Mouse (Mus musculus): ENCODE results near the gene Odc1. TPM values are rescaled to one million over a fixed set of nuclear protein-coding genes. Genes with fewer than 3 reads are reported as not detected.
A peak's percentile ranks its signal among the peaks of the same experiment; 100 is the strongest.
"Not testable (repeated sequence)": the region's sequence is repeated elsewhere in the genome, so short reads cannot be mapped to it uniquely, and the experiment has no call there.

Odc1 gene
- 10 to 100 TPM; 69.0 to 75.1 TPM for total RNA-seq (2021)
- long read RNA-seq, transcript Odc1-201 (12 exons, 2,208 nt) = major isoform, 38 of 47 reads
- long read RNA-seq, partial matches to known transcripts = 3 of 47 reads
- long read RNA-seq, other reads (novel, unspliced or antisense) = 6 of 47 reads

DNA sequence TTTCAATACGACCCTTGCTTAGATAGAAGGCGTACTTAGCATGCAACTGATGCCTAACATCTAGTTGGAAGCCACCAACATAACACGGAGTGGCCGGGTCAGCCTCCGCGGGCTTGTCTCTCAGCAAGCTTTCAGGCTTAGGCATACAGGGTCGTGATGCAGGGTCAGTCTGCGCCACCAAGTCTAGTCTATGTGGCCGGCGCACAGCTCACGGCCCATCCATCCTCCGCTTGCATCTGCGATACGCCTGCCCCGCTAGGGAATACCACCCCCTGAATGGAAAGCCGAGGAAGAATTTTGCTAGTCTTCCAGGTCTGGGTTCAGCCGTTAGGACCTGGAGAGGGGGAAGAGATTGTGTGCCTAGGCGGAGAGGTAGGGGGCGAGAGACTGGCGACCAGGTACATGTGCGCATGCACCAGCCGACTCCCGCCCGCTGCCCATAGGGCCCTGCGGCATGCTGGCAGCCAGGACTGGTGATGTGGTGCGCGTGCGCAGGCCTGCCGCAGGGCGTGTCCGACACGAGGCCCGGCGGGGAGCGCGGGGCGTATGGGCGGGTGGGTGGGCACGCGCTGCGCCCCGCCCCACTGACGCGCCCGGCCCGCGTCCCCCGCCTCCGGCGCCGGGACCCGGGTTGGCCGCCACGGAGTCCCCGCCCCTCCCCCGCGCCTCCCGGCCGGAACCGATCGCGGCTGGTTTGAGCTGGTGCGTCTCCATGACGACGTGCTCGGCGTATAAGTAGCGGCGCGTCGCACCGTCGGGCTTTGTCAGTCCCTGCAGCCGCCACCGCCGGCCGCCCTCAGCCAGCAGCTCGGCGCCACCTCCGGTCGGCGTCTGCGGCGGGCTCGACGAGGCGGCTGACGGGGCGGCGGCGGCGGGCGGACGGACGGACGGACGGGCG, at the start of gene Odc1:
Odc1 (plus strand) TSS at position 586 of the 898 bp plus-strand sequence.
- DNase-seq (ENCODE audit: low spot score in 2 of 2) = peak; percentile 96 to 97

DNA sequence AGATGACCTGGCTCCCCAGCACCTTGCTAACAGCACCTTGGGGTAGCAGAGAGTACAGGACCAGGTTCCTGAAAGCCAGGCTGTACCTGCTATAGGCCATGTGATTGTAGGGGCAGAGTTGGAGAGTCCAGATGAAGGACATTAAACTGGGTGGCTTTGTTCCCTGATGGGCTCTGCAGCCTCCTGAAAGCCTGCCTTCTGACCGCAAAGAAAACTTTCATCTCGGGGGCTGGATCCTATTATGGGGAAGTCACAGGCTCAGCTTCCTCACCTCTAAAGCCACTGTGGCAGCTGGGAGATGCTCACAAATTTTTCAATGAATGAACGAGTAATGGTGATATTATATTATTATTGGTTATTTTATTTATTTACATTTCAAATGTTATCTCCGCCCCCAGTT, 49.8 kb upstream of the Odc1 start:
- no peak for DNase-seq (ENCODE audit: low spot score in 2 of 2)

DNA sequence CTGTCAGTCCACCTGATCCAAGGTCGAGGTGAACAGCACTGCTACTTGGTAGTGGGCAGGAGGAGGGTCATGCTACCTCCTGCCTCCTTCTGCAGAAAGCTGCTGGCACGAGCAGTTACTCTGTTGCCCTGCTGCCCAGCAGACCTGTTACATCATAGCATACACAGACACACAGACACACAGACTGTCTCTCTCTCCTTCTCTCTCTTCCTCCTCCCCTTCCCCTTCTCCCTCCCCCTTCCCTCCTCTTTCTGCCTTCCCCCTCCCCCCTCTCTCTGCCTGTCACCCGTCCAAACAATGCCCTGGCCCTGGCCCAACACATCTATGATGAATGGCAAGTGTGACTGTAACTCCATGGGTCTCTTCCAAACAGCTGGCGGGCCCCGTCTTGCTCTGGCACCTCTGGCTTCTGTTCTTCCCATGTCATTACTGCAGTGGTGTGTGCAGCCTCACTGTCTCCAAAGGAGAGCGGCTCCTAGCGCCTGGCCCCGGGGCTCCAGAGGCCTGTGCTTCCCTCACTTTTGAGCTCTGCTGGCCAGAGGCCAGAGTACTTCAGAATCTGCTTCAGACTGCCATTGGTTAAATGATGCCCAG, 48.6 kb upstream of the Odc1 start:
- no peak for DNase-seq (ENCODE audit: low spot score in 2 of 2)

DNA sequence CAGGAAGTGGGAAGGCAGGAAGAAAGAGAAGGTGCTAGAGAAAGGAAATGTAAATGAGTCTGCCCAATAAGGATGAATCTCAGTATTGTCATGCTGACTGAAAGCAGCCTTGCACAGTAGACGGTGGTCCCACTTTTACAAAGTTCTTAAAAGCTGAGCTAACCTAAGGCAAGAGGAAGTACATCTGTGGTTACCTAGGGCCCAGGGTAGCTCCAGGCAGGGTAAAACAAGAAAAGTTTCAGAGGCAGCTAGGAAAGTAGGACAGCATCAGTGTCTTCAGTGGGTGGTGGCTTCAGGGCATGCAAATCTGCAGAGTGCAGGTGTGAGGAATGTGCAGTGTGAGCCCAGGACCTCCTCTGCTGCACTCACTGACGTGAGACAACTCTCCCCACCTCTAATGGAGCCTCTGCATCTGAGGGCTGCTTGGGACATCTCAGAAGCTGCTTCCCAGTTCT, 38.9 kb upstream of the Odc1 start:
- DNase-seq (ENCODE audit: low spot score in 2 of 2) = no peak

- no peak for DNase-seq (ENCODE audit: low spot score in 2 of 2)
Measured at GRCm38 (mm10) chr12:17506117-17506993, 38.2 kb upstream of the Odc1 start.

DNA sequence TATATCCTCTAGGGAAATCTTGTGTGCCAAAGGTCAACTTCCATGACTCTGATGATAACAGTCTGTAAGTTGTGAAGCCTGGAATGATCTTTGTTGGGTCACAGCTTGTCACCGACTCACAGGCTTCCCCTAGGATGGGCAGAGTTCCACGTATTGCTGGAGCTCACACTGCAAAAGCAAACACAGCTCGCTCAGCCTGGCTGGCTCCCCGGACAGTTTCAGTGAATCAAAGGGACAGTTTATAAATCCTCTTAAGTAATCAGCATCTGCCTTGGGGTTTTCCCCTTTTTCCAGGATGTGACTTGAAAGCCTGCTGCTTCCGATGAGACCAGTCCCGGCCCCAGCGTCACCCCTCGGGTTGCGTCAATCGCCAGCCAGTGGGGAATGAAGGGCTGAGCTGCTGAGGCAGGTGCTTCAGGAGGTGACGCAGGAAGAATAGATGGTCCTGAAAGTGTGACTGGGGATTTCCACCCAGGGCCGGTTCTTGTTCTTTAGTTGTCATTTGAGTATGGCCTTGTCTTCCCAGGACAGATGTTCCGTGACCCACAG, 37.5 kb upstream of the Odc1 start:
- no peak for DNase-seq (ENCODE audit: low spot score in 2 of 2)

DNA sequence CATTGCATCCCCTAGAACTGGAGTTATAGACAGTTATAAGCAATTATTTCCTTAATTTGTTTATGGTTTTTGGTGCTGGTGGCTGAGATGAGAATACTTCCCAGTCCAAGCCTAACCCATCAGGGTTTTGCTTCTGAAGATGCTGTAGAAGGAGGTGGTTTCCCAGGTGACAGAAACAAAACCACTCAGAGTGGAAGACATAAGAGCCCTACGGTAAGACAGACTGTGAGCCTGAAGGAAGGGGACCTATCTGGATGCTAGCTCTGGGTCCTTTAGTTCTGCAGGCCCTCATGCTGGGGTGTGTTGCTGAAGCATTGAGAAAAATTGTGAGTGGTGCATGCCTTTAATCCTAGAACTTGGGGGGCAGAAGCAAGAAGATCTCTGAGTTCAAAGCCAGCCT, 35.3 kb upstream of the Odc1 start:
- no peak for DNase-seq (ENCODE audit: low spot score in 2 of 2)

DNA sequence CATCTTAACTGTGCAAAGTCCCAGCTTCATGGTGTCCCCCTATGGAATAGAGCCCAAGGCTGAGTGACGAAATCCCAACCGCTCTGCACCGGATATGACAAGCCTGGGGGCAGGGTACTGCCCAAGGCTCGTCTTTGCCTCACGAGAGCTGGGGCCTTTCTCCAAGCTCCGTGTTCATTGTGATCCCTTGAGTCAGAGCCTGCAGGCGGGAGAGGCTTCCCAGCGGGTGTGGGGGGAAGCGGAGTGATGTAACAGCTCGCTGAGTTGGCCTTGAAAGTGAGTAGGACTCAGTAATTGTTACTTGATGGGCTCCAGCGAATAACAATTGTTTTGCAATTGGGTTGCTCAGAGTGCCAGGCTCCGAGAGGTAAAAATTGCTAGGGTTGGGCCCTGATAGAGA, 34.4 kb upstream of the Odc1 start:
- peak; percentile 16 to 59 for DNase-seq (ENCODE audit: low spot score in 2 of 2)

GRCm38 (mm10) chr12:17511019-17511418, 33.6 kb upstream of the Odc1 start:
- no peak for DNase-seq (ENCODE audit: low spot score in 2 of 2)

GRCm38 (mm10) chr12:17529180-17529579, 15.4 kb upstream of the Odc1 start:
- no peak for DNase-seq (ENCODE audit: low spot score in 2 of 2)

DNA sequence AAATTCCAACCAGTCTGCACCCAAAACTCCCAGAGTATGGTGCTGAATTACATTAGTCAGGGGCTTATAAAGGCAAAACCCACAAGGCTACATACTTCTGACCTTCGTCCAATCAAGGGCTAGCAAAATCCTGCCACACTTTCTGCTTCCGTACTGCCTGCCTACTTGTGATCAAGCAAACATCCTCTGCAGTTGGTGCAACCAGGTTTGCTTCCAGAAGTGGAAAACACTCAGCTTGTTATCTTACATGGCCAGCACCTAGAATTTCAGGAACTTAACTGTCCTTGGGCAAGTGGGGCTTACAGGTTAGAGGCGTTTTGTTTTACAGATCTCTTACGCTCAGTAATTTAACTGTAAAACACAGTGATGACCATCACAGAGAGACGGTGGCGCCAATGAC, 14.9 kb upstream of the Odc1 start:
- no peak for DNase-seq (ENCODE audit: low spot score in 2 of 2)

GRCm38 (mm10) chr12:17530825-17531224, 13.8 kb upstream of the Odc1 start:
- DNase-seq (ENCODE audit: low spot score in 2 of 2) = no peak

- DNase-seq (ENCODE audit: low spot score in 2 of 2) = no peak
Measured at GRCm38 (mm10) chr12:17536222-17536621, 8.4 kb upstream of the Odc1 start.

GRCm38 (mm10) chr12:17537147-17537546, 7.4 kb upstream of the Odc1 start:
- no peak for DNase-seq (ENCODE audit: low spot score in 2 of 2)

DNA sequence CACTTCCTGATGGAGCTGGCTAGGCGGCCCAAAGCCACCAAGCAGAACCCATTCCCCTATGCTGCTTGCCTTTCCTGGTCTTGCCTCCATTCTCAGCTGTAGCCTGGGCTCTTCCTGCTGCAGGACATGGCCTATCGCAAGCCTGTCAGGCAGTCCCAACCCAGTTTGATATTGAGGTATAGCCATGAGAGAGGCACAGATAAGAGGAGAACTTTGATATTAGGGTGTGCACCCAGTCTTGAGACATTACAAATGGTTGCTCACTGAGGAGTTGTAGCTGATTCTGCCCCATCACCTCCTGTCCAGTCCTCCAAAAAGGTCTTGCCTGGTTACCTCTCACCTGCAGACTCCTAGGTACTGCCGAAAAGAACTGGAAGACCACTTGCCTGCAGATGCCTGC, 6.5 kb upstream of the Odc1 start:
- no peak for DNase-seq (ENCODE audit: low spot score in 2 of 2)

DNA sequence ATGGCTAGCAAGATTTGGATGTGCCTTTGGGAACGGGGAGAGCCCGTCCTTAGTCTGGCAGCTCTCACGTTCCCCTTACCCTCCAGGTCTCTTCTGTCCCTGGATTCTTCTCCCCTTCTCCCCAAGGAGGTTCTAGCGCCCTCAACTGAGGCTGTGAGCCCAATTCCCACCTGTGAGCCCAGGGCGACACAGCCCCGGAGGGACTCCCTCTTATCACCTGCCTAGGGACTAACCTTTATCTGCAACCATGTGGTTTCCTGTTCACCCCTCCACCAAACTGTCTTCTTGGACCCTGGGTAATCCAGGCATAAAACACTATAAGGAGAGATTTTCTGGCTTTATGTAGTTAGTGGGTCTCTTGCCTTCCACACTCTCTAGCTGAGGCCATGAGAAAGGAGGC, 5.6 kb upstream of the Odc1 start:
- no peak for DNase-seq (ENCODE audit: low spot score in 2 of 2)

GRCm38 (mm10) chr12:17540040-17540552, 4.5 kb upstream of the Odc1 start:
- no peak for DNase-seq (ENCODE audit: low spot score in 2 of 2)

- peak in 1 of 2 experiments; percentile 34 for DNase-seq (ENCODE audit: low spot score in 2 of 2)
Measured at GRCm38 (mm10) chr12:17545107-17545571, 545 bp downstream of the Odc1 start.

DNA sequence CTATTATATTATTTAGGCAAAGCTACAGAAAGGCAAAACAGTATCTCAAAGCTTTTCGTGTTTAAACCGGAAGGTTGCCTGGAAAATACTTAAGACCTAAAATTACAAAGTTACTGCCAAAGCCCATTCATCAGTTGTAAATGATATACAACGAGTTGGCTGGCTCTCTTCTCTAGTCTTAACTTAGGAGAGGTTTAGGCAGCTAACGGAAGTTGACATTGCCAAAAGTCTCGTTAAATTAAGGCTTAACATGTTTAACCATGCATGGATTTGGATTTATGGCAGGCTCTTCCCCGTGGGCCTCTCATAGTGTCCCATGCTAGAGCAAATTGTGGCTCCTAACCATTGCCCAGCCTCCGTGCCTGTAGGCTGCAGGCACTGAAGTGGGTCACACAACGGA, 1.3 kb downstream of the Odc1 start:
- no peak for DNase-seq (ENCODE audit: low spot score in 2 of 2)

DNA sequence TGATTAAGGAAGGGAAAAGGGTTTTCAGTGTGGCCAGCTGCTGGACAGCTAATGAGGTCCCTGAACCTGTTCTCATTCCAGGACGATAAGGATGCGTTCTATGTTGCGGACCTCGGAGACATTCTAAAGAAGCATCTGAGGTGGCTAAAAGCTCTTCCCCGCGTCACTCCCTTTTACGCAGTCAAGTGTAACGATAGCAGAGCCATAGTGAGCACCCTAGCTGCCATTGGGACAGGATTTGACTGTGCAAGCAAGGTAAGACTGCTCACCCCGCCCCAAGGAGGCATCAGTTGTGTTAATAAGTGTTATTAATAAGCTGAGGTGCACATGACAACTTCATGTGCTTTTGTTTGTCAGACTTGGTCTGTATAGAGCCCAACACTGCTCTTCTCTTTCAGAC, 3.0 kb downstream of the Odc1 start:
- not testable (repeated sequence) for DNase-seq (ENCODE audit: low spot score in 2 of 2)

GRCm38 (mm10) chr12:17548505-17548904, 3.9 kb downstream of the Odc1 start:
- peak in 1 of 2 experiments; percentile 58 for DNase-seq (ENCODE audit: low spot score in 2 of 2)
